Mouse (Mus musculus): ENCODE data around the gene Mrpl20. TPM values are rescaled to one million over a fixed set of nuclear protein-coding genes. Genes with fewer than 3 reads are reported as not detected.

The Mrpl20 gene
- polyA plus RNA-seq, 1 experiment, result 94.1 TPM

DNA sequence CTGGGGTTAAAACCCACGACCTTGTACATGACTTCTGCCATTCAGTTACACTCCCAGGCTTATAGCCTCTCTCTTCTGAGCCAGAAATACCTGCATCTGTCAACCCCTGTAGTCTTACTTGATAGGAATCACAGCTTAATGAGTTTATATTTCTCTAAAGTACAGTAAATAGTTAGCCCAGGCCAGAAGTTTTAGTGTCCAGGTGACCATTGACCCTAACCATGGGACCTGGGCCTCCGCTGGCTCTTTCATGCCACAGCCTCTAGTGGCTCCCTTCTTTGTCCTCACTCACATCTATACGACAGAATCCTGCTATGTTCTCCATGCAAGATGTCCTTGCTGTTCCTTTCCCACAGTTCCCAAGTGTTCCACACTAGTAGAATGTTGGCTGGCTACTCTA is 5.2 kb downstream of the Mrpl20 start:
- no peak for DNase-seq (ENCODE audit: low read depth)
- TF ChIP-seq POLR2A (IDR thresholded peaks at IDR 0.05; ENCODE audit: borderline replicate concordance, extremely low read depth, insufficient read depth, insufficient read length, poor library complexity, severe bottlenecking) (no peak), CTCF (IDR thresholded peaks at IDR 0.05; ENCODE audit: borderline replicate concordance, extremely low read depth, insufficient read depth, insufficient read length) (no peak)

GRCm38 (mm10) chr4:155811929-155812664 is 9.4 kb downstream of the Mrpl20 start, which contains the start of gene Ccnl2:
Gene Ccnl2, plus strand, starts transcription at chr4:155812489.
- DNase-seq (ENCODE audit: low read depth), result peak; percentile 99
- TF ChIP-seq CTCF (IDR thresholded peaks at IDR 0.05; ENCODE audit: borderline replicate concordance, extremely low read depth, insufficient read depth, insufficient read length) (no peak), POLR2A (IDR thresholded peaks at IDR 0.05; ENCODE audit: borderline replicate concordance, extremely low read depth, insufficient read depth, insufficient read length, poor library complexity, severe bottlenecking) (peak; percentile 77)

GRCm38 (mm10) chr4:155812665-155813181 is 10.0 kb downstream of the Mrpl20 start:
- DNase-seq (ENCODE audit: low read depth), result peak; percentile 41
- TF ChIP-seq CTCF (IDR thresholded peaks at IDR 0.05; ENCODE audit: borderline replicate concordance, extremely low read depth, insufficient read depth, insufficient read length), result no peak
- TF ChIP-seq POLR2A (IDR thresholded peaks at IDR 0.05; ENCODE audit: borderline replicate concordance, extremely low read depth, insufficient read depth, insufficient read length, poor library complexity, severe bottlenecking), result no peak

DNA sequence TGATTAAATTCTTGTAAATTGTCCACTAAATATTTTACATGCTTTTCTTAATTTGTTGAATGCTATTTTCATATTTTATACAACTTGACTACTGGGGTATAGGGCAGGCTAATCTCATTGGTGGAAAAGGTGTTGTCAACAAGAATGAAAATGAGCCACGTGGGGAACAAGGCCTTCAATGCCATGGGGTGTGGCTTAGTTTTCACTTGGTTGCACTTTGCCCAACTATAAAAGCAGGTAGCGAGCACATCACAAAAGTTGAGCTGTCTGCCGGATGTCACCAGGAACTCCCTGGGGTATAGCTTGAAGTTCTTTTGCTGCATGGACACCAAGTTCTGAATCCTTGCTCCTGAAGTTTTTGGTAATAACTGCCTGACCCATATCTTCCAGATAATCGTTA is 14.9 kb downstream of the Mrpl20 start:
- DNase-seq (ENCODE audit: low read depth), result no peak
- TF ChIP-seq POLR2A (IDR thresholded peaks at IDR 0.05; ENCODE audit: borderline replicate concordance, extremely low read depth, insufficient read depth, insufficient read length, poor library complexity, severe bottlenecking) (no peak), CTCF (IDR thresholded peaks at IDR 0.05; ENCODE audit: borderline replicate concordance, extremely low read depth, insufficient read depth, insufficient read length) (no peak)

- TF ChIP-seq CTCF (IDR thresholded peaks at IDR 0.05; ENCODE audit: borderline replicate concordance, extremely low read depth, insufficient read depth, insufficient read length) (no peak), POLR2A (IDR thresholded peaks at IDR 0.05; ENCODE audit: borderline replicate concordance, extremely low read depth, insufficient read depth, insufficient read length, poor library complexity, severe bottlenecking) (no peak)
- DNase-seq (ENCODE audit: low read depth), result peak; percentile 36
Measured at GRCm38 (mm10) chr4:155821025-155821424, 18.3 kb downstream of the Mrpl20 start.

GRCm38 (mm10) chr4:155823443-155823842 is 20.8 kb downstream of the Mrpl20 start:
- TF ChIP-seq CTCF (IDR thresholded peaks at IDR 0.05; ENCODE audit: borderline replicate concordance, extremely low read depth, insufficient read depth, insufficient read length) (no peak), POLR2A (IDR thresholded peaks at IDR 0.05; ENCODE audit: borderline replicate concordance, extremely low read depth, insufficient read depth, insufficient read length, poor library complexity, severe bottlenecking) (no peak)
- DNase-seq (ENCODE audit: low read depth), result no peak

DNA sequence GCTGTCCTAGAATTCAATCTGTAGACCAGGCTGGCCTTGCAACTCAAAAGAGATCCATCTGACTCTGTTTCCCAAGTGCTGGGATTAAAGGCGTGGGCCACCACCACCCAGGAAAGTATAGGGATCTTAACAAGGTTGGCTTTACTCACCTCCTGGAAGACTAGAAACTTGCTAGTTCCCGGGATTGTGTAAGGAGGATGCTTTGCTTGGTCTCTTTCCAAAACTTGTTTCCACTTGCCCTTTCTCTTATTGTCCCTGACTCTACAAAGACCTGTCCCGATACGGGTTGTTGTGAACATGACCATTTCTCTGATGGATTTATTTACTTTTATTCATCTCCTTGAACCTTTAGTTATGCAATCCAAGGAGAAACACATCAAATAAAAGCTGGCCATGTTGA is 27.2 kb downstream of the Mrpl20 start:
- DNase-seq (ENCODE audit: low read depth), result no peak
- no peak for TF ChIP-seq CTCF (IDR thresholded peaks at IDR 0.05; ENCODE audit: borderline replicate concordance, extremely low read depth, insufficient read depth, insufficient read length)
- TF ChIP-seq POLR2A (IDR thresholded peaks at IDR 0.05; ENCODE audit: borderline replicate concordance, extremely low read depth, insufficient read depth, insufficient read length, poor library complexity, severe bottlenecking), result no peak

DNA sequence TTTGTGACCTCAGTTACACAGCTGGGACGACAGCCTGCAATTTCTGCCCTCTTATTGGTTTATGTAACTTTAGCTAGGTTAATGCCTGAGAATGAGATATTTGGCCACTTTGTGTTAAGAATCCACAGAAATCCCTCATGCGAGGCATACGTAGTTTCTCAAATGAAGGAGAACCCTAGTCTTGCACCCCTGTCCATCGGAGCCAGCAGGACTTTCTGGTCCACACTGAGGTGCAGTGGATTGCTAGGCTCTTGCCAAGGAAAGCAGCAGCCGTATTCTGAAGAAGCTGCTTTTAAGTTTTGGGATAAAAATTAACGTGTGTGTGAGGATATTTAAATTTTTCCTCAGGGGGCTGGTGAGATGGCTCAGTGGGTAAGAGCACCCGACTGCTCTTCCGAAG is 27.9 kb downstream of the Mrpl20 start:
- TF ChIP-seq CTCF (IDR thresholded peaks at IDR 0.05; ENCODE audit: borderline replicate concordance, extremely low read depth, insufficient read depth, insufficient read length) (no peak), POLR2A (IDR thresholded peaks at IDR 0.05; ENCODE audit: borderline replicate concordance, extremely low read depth, insufficient read depth, insufficient read length, poor library complexity, severe bottlenecking) (no peak)
- DNase-seq (ENCODE audit: low read depth), result no peak

- peak; percentile 92 for TF ChIP-seq CTCF (IDR thresholded peaks at IDR 0.05; ENCODE audit: borderline replicate concordance, extremely low read depth, insufficient read depth, insufficient read length)
- peak; percentile 46; the same call in 1 of the 2 replicates for TF ChIP-seq POLR2A (IDR thresholded peaks at IDR 0.05; ENCODE audit: borderline replicate concordance, extremely low read depth, insufficient read depth, insufficient read length, poor library complexity, severe bottlenecking)
- DNase-seq (ENCODE audit: low read depth), result peak; percentile 99
Measured at GRCm38 (mm10) chr4:155831205-155831766, 28.6 kb downstream of the Mrpl20 start, which contains the start of gene Aurkaip1. Gene Aurkaip1, plus strand, starts transcription at chr4:155831272.

- no peak for TF ChIP-seq CTCF (IDR thresholded peaks at IDR 0.05; ENCODE audit: borderline replicate concordance, extremely low read depth, insufficient read depth, insufficient read length)
- TF ChIP-seq POLR2A (IDR thresholded peaks at IDR 0.05; ENCODE audit: borderline replicate concordance, extremely low read depth, insufficient read depth, insufficient read length, poor library complexity, severe bottlenecking), result no peak
- no peak for DNase-seq (ENCODE audit: low read depth)
Measured at GRCm38 (mm10) chr4:155831831-155832230, 29.2 kb downstream of the Mrpl20 start.

- TF ChIP-seq POLR2A (IDR thresholded peaks at IDR 0.05; ENCODE audit: borderline replicate concordance, extremely low read depth, insufficient read depth, insufficient read length, poor library complexity, severe bottlenecking) (no peak), CTCF (IDR thresholded peaks at IDR 0.05; ENCODE audit: borderline replicate concordance, extremely low read depth, insufficient read depth, insufficient read length) (no peak)
- DNase-seq (ENCODE audit: low read depth), result no peak
Measured at GRCm38 (mm10) chr4:155832321-155832720, 29.6 kb downstream of the Mrpl20 start.

Data from brain, embryonic 14.5 days (tissue).